Mouse (Mus musculus) retina, postnatal 1 day (tissue): ENCODE measurements around the gene Pxn.
"Not testable (repeated sequence)": the region's sequence is repeated elsewhere in the genome, so short reads cannot be mapped to it uniquely, and the experiment has no call there.

Experiments
- DNase-seq: peaks from one replicate; pipeline ENCODE4 v3.0.0-alpha.2; 2012

Pxn gene

GRCm38 (mm10) chr5:115554536-115555291 lies 48.2 kb downstream of the Pxn start:
- DNase-seq, result no peak

DNA sequence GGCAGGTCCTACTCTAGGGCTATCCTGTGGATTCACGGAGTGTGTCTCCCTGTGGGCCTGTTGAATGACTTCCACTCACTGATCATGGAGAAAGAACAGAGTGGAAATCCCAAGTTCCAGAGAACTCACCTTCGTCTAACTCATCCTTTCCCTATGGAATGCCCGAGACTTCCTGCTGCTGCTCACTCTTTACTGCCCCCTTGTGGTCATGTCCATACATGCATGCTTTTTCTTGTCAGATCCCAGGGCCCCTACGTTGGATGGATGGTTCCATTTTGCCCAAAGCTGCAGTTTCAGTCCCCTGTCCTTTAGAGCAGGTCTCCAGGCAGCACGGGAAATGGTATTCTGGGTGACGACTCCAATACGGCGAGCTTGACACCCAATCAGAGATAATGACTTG lies 49.7 kb downstream of the Pxn start:
- peak; percentile 89 for DNase-seq

DNA sequence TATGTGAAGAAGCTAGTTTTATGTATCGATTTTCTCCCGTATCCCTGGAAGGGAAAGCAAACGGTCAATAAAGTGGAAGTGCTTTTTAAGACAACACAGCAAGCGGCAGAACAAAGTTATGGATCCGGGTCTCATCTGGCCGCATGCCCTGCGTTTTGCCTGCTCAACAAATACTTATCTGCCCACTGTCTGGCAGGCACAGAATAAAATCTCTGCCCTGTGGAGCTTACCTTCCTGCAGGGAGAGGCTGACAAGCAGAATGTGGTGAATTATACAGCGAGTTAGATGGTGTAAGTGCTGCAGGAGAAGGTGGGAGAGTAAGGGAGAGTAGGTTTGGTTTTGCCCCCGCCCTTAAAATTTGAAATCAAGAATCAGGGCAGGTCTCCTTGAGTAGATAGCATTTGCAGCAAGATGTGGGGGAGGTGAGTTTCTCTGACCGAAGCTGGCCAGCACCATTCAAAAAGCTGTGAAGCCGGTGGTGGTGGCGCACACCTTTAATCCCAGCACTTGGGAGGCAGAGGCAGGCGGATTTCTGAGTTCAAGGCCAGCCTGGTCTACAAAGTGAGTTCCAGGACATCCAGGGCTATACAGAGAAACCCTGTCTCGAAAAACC lies 51.8 kb downstream of the Pxn start:
- no peak for DNase-seq

DNA sequence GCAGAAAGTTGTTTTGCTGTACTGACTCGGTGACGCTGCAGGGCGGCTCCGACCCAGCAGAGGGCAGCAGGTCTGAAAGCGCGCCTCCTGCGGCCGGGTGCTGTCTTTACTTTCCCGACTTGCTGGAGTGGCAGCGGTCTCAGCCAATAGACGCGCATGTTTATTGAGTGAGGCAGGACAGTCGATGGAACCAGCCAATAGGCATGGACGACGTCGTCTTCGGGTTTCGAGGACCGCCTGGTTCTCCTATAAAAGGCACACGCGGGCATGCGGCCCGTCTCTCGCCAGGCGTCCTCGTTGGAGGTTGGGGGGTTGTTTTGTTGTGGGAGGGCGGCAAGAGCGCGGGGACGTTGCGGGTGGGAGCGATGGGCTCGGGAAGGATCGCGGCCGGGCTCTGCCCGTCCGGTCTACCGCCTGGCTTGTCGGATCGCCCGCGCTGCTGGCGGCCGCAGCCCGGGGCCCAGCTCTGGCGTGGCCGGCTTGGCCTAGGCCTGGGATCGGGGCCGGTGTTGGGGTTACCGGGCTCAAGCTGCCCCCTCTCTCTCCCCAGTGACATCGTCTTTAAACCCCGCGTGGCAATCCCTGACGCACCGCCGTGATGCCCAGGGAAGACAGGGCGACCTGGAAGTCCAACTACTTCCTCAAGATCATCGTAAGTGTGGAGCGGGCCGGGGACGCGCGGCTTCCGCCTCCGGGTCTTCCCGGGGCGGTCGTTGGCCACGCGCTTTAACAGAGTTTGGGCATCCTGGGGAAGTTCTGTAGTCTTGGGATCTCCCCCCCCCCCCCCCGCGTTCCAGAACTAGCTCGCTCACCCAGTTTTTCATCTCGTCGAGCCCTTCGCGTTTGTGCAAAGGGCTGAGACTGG lies 53.0 kb downstream of the Pxn start, which contains the start of gene Rplp0:
TSS of gene Rplp0 (plus strand) at position 231 of the 865 bp plus-strand sequence.
- DNase-seq, result peak; percentile 100

DNA sequence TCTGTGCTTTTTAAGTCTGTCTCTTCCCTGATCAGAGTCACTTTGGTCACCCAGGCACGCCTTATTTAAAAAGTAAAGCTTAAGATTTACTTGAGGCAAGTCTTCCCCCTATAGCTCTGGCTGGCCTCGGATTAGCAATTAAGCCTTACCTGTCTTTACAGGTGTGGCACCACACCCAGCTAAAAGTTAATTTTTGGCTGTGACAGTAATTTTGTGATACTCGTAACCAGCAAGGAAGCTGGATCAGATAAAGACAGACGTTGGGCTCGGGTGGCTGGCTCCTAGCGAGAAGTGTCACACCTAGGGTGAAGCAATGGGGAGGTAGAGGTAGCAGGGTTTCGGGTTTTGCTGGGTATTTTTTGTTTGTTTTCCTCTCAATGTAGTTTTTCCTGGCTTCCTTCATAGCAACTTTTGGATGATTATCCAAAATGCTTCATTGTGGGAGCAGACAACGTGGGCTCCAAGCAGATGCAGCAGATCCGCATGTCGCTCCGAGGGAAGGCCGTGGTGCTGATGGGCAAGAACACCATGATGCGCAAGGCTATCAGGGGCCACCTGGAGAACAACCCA lies 53.9 kb downstream of the Pxn start:
- DNase-seq, result no peak

DNA sequence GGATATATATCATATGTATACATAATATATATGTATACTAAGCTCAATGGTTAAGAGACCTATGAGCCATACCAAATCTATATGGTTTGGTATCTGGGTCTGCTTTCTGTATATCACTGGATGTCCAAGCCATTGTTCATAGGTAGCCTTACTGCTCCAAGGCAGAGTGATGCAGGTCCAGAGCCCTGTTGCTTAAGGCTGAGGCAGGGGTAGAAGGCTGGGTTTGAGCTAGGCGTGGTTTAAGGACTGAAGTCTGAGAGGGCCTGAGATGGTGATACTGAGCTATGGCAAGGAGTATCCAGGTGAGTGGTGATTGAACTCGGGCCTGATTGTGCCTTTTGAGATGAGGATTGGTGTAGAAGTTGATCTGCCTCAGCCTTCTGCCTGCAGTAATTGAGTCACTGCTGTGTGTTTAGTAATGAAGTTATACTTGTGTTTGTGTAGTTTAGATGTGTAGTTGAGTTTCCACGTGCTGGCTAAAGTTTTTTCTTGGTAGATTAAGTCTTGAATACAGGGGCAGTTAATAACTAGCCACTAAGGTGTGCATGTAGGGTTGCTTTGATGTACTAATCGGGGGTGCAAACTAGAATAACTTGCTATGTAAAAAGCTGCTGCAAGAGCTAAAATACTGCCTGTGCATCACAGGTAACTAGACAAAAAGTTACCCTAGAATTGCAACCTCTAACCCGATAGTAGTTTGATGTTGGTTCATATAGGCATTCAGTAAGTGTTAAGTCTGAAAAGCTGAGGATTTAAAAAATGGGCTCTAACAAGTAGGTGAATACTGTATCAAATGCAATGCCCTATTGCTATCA lies 57.5 kb downstream of the Pxn start:
- no peak for DNase-seq

- DNase-seq, result peak; percentile 89
Observed at GRCm38 (mm10) chr5:115564737-115565393, 58.4 kb downstream of the Pxn start, which contains the start of gene Gcn1l1. TSS of gene Gcn1l1 (plus strand) at chr5:115565254.

- peak; percentile 15 for DNase-seq
Observed at GRCm38 (mm10) chr5:115565403-115565802, 58.9 kb downstream of the Pxn start.

GRCm38 (mm10) chr5:115568681-115569080 lies 62.2 kb downstream of the Pxn start:
- no peak for DNase-seq

DNA sequence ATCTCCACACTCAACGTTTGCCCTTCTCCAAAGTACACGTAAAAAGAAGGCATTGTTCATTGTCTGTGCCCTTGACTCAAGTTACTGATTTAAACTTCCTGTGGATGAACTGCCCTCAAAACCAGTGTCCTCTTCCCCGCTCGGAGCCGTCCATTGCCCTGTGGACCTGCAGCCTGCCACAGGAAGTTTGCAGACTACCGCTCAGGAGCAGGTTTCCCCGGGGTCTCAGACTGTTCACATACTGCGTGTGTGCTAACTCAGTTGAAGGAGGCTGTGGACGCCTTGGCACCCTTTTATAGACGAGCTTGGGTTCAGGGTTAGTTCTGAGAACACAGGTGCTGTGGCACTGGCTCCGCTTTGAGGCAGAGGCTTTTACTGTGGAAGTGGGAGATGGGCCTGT lies 62.8 kb downstream of the Pxn start:
- DNase-seq, result no peak

- DNase-seq, result no peak
Observed at GRCm38 (mm10) chr5:115569721-115570120, 63.2 kb downstream of the Pxn start.

- no peak for DNase-seq
Observed at GRCm38 (mm10) chr5:115571086-115571485, 64.6 kb downstream of the Pxn start.

- peak; percentile 27 for DNase-seq
Observed at GRCm38 (mm10) chr5:115572679-115573535, 66.4 kb downstream of the Pxn start.

GRCm38 (mm10) chr5:115574992-115575391 lies 68.5 kb downstream of the Pxn start:
- DNase-seq, result no peak

DNA sequence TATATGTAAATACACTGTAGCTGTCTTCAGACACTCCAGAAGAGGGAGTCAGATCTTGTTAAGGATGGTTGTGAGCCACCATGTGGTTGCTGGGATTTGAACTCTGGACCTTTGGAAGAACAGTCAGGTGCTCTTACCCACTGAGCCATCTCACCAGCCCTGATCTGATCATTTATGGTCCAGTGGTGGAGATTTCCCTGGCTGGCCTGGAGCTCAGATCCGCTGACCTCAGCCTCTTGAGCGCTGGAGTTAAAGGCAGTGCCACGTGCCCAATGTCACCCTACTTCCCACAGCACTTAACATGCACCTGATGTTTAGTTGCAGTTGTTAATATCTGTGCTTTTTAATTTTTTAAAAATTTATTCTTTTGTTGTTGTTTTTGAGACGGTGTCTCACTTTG lies 71.2 kb downstream of the Pxn start:
- DNase-seq, result not testable (repeated sequence)

DNA sequence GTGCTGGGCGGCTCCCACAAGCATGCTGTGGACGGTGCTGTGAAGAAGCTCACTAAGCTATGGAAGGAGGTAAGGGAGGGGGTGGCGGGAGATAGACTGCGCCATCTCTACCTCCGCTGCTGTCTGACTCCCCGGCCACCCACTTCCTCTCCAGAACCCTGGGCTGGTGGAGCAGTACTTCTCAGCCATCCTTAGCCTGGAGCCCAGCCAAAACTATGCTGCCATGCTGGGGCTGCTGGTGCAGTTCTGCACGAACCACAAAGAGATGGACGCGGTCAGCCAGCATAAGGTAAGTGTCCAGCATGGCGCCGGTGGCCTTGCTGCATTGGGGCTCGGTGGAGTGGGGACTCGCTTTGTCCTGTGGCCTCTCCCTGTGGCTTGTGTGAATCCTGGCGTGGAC lies 72.4 kb downstream of the Pxn start:
- no peak for DNase-seq

DNA sequence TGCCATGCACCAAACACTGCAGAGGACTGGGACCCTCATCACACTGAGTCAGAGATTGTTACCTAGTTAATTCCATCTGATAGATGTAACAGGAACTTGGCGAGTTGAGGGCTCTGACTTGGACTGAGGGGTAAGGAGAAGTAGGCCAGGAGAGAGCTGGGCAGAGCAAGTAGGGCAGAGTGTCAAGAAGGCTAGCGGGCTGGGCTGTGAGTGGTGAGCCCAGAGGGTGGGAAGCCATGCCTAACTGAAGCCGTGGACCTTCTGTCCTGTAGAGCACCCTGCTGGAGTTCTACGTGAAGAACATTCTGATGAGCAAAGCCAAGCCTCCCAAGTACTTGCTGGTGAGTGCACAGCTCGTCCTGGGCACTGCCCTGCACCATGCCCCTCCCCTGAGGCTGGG lies 72.9 kb downstream of the Pxn start:
- DNase-seq, result no peak

DNA sequence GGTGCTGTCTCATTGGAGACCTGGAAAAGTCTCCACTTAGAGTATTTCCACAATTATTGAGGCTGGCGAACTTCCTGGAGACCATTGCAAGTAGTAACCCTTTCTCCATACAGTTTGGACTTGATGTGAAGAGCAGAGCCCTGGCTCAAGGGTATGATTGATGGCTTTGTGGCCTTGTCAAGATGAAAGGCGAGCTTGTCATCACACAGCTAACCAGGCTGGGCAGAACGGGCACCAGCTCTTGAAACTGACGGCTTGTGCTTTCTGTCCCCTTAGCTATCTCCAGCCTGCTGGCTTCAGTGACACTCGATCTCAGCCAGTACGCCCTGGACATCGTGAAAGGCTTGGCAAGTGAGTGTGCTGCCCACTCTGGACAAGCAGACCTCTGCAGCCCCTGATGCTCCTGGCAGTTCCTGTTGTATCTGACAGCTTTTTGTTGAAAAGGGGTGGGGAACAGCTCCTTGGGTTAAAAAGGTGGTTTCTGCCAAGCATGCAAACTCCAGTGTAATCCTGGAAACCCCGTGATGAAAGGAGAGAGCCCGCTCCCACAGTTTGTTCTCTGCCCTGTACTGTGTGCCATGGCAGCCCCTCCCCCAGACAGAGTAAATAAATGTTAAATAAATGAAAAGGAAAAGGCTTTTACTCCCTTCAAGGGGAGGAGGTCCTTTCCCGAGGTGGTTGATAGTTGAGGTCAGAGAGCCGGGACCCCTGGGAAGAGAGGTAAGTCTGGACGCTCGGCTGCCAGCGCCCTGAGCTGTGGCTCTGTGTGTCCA lies 73.9 kb downstream of the Pxn start:
- DNase-seq, result no peak

- no peak for DNase-seq
Observed at GRCm38 (mm10) chr5:115581662-115582061, 75.2 kb downstream of the Pxn start.

- DNase-seq, result no peak
Observed at GRCm38 (mm10) chr5:115585616-115586015, 79.1 kb downstream of the Pxn start.
